Mouse (Mus musculus): ENCODE measurements around the gene Nup214.

Gene Nup214

DNA sequence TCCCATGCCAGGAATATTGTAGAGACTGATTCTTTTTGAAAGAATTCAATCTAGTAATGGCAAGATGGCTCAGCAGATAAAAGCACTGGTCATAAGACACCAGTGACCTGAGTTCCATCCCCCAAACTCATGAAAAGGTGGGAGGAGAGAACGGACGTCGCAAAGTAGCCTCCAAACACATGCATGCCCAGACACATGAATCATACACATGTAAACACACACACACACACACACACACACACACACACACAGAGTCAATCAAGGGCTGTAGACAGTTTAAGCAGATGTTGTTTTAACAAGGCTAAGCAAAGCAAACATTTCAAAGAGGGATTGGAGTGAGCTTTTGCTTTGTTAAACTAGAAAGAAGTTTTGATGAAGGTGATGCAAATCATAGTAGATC is 10.0 kb upstream of the Nup214 start:
- no peak for DNase-seq

DNA sequence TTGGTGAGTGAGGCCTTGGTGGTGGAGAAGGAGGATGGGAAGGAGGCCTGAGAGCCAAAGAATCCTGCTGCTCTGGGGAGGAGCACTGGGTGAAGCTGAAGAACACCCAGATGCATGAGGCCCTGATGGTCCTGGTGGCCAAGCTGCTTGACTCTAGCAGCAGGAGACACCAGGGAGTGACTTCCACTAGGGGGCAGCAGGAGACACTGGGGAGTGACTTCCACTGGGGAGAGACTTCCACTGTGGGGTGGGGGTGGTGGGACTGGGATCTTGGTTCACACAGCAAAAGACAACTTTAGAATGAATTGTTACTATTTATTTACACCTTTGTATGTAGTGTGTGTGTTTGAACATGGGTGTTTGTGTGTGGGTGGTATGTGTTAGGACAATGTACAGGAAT is 9.1 kb upstream of the Nup214 start:
- peak; percentile 88 for DNase-seq

DNA sequence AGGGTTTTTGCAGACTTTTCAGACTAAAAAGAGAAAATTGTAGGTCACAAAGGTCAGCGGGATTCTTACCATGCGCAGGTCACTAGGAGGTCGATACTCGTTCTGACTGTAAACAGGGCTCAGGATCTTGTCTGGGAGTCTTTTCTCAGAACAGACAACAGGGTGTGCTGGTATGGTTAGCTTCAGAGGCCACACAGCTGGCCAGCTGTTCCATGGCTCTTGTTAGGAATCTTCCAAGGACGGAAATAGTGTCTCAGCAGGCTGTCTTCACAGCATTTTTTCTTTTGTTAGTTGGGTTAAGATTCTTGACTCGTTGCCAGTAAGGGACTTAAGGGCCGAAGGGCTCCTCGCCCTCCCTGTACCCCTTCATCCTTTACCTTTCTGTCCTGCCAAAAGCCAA is 7.4 kb upstream of the Nup214 start:
- DNase-seq: no peak

DNA sequence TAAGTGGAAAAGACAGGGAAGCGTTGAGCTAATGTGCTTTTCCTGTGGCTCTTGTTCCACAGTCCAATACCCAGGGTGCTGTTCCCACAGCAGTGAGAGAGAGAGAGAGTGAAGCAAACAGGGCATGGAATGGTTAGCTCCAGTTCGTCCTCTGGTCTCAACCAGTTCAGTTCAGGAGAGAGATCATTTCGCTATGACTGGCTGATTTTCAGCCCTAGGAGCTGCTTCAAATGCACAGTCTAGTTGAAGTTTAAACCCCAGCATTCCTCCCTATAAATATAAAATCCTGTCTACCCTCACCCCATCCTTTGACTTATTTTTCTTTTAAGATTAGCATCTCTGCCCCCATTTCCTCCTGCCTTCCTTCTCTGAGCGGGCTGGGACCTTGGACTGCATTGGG is 1.6 kb upstream of the Nup214 start:
- no peak for DNase-seq

DNA sequence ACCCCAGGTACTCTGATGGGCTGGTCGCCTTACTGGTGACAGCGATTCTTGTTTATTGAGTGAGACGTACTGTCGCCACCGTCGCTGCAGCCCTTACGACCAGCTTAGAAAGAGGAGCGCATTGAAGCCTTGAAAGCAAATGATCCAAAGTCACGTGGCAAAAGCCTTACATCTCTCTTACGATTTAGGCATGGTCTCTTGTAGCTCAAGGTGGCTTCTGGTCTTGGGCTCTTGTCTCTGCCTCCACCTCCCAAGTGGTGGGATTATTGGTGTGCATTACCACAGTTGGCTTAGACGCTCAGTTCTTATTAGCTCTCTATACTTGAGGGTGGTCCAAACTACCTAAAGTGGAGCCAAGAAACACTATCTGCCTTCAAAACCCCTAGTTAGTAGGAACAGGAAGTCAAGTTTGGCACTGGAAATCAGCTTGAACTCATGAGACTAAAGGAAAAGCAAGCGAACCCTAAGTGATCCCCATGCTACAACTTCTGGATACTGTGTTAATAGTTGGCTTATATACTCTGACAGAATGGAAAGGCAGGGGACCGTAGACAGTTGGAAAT is 654 bp downstream of the Nup214 start:
- DNase-seq: no peak

DNA sequence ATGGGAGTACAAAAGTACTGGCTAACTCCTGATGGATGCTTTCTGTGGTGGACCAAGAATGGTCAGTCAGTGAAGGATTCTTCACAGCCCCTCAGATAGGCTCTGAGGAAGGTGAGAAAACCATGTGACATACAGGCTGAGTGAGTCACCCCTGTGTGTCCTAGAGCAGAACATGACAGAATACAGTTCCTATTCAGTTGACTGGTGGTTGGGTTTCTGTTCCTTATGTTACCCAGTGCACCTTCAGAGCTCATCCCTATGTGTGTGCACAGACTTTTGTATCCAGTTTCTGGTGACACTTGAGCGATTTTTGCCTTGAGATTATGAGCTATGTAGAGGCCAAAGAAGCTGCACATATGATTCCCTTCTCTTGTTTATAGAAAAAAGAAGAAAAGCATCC is 13.5 kb downstream of the Nup214 start:
- no peak for DNase-seq

DNA sequence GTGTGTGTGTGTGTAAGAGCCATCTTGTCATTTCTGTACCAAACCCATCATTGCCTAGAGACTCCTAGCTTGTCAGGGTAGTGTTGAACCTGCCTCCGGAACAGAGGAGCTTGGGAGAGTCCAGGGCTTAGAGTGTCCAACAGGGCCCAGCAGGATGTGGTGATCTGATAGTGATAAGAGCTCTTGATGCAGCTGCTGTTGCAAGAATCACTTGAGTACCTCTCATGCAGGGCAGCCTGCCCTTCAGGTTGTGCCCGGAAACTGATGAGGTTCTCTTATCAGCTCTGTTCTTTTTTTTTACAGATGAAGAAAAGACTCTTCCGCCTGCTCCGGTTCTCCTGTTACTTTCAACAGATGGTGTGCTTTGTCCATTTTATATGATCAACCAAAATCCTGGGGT is 16.7 kb downstream of the Nup214 start:
- no peak for DNase-seq

DNA sequence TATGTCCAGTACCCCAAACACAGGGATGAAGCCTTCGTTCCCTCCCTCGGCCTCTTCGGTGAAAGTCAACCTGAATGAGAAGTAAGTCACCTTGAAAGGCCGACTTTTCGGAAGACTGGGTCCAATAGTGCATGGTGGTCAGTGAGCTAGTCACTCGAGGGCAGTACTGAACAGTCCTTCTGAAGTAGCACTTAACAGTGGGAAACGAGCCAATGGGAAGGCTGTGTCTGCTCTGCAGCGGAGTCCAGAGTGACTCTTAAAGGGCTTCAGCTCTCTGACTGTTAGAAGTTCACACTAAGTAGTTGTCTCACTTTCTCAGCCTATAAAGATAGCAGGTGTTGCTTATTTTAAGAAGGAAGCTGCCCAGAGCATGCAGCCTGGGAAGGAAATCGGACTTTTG is 20.7 kb downstream of the Nup214 start:
- no peak for DNase-seq

DNA sequence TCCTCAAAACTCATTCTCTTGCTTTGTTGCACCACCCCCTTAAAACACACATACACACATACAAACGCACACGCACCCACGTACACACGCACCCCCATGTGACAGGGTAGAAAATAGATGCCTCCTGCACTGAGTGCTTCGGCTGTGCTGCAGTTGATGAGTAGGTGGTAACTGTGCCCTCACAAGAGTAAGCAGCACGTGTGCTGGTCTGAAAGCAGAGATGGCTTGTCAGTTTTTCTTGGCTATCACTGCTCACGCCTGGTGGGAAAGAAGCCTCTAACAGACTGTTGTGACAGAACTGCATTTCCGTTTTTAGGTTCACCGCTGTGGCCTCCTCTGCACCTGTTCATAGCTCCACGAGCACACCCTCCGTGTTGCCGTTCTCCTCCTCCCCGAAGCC is 21.8 kb downstream of the Nup214 start:
- DNase-seq: no peak

DNA sequence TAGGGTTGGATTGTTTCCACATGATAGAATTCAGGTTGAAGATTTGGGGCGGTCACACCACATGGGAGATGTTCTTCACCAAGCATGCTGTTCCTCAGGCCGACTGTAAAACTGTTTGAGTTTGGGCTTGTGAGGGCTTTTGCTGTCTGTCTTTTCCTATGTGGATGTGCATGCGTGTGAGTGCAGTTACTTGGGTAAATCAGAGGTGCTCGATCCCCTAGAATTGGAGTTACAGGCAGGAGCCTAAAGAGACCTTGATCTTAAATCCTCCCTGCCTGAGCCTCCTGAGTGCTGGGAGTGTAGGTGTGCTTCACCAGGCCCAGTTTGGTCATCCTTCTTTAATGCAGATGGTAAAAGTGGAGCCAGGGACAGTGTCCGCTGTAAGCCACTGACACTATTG is 23.3 kb downstream of the Nup214 start:
- DNase-seq: no peak

DNA sequence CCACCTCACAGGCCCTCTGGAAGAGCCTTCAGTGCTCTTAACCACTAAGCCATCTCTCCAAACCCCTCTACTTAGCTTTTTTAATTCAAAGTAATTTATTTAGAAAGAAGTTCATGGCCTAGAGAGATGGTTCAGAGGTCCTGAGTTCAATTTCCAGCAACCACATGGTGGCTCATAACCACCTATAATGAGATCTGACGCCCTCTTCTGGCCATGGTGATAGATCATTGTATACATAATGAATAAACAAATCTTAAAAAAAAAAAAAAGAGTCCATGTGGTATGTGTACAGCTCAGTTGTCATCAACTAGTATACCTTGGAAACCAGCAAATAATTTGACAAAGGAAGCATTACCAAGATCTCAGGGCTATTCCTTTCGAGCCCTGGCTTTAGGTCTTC is 24.2 kb downstream of the Nup214 start:
- peak; percentile 70 for DNase-seq

DNA sequence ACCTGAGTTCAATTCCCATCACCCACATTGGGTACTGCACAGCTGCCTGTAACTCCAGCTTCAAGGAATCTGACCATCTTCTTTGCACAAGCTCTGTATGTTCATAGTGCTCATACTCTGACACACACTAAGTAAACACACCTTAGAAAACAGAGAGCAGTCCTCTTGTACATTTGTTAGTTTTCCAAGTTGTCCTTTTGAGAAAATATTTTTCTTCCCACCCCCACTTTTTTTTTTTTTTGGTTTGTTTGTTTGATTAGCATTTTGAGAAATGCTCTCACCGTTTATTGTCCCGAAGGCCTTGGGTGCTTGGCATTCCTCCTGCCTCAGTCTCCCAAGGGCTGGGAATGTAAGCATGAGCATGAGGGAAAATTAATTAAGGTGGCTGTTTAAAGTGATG is 34.1 kb downstream of the Nup214 start:
- no peak for DNase-seq

DNA sequence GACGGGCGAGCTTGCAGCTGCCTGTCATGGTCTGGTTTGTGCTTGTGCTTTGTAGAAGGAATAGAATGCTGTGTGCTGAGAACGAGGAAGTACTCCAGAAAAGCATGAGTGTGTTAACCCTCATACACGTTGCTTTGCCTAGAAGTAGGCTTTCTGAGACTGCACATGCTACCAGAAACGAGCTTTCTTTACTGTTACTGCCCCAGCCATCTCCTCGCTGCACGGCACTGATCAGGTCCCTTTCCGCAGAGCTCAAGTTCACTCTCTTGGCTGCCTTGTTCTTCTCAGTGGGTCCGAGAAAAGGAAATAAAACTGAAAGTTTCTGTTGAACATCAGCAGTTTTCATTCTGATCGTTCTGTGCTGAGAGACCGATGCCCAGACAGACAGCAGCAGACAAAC is 34.5 kb downstream of the Nup214 start:
- no peak for DNase-seq

DNA sequence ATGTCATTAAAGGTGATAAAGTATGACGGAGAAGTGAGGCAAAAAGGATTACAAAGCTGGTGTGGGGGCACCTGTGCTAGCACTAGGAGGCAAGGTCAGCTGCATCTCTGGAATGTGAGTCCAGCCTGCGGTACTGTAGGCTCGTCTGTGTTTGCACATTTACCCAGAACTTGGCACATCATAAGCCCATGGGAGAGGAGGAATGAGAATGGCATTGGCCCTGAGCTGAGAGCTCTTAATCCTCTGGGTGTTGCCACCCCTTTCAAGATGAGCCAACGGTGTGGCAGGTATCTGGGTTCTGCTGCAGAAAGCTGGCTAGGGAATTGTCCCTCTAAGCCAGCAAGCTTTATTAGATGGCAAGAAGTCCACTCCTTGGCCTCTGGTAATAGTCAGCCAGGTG is 45.5 kb downstream of the Nup214 start:
- DNase-seq: no peak

DNA sequence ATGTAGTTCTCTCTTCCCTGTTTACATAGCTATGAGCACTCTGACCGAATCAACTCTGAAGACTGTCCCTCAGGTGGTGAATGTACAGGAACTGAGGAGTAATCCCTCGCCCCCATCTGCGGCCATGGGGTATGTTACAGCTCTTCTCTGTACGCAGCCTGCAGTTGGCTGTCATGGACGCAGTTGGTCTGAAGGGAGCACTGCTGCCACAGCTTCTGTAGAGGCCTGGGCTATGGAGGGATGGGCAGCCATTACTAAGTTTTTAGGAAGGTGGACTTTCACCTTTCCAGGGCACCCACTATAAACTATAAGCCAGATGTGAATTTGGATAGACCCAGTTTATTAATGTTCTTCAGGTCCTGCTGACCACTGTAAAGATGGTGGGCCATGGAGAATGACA is 46.0 kb downstream of the Nup214 start:
- DNase-seq: no peak

DNA sequence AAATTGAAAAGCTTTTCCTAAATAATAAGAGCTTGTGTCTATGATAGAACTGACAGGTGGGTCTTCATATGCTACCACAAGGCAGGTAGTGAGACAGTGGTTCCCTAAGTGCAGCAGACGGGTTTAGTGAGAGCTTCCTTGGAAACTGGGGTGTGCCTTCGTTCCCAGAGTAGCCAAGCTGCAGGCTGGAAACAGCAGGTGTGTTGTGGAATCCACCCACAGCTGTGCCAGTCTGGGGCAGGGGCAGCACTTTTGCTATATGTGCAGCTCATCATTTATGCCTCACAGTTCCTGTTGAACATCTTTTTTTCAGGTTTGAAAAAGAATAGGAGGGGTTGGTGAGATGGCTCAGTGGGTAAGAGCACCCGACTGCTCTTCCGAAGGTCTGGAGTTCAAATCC is 50.1 kb downstream of the Nup214 start:
- no peak for DNase-seq

DNA sequence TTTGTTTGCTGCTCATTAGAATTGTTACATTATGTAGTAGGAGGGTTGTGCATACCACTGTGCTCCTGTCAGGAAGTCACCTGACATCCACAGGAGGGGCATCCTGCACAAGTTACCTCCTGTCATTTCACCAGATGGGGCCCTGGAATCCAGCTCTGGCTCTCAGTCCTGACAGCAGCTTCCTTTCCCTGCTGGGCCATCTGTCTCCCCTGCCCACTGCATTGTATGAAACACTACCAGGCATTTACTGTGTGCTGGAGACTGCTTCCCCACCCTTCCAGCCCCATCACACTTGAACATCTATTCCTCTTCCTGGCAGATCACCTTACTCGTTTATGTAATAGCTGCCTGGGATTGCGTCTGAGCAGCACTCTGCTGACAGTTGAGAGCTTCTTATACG is 55.4 kb downstream of the Nup214 start:
- no peak for DNase-seq

DNA sequence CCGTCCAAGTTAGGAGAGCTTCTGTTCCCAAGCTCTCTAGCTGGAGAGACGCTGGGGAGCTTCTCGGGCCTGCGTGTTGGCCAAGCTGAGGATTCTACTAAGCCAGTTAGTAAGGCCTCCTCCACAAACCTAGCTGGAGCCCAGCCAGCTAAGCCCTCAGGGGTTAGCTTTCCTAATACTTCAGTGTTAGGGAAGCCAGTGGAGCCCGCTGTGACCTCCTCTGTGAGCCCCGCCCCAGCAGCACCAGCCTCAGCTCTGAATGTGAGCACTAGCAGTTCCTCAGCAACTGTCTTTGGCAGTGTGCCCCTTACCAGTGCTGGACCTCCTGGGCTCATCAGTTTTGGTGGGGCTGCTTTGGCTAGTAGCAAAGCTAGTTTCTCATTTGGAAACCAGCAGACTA is 59.2 kb downstream of the Nup214 start:
- DNase-seq: peak; percentile 54

DNA sequence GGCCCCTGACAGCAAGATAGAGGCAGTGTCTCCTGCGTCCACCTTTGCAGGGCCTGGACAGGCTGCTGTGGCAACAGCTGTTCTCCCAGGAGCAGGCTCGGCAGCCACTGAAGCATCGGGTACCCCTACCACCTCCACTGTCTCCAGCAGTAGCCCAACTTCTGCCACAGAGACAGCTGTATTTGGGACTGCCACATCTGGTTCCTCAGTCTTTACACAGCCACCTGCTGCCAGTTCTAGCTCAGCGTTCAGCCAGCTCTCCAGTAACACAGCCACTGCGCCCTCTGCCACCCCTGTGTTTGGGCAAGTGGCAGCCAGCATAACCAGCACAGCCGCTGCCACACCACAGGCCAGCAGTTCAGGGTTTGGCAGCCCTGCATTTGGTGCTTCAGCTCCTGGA is 60.0 kb downstream of the Nup214 start:
- peak; percentile 80 for DNase-seq

DNA sequence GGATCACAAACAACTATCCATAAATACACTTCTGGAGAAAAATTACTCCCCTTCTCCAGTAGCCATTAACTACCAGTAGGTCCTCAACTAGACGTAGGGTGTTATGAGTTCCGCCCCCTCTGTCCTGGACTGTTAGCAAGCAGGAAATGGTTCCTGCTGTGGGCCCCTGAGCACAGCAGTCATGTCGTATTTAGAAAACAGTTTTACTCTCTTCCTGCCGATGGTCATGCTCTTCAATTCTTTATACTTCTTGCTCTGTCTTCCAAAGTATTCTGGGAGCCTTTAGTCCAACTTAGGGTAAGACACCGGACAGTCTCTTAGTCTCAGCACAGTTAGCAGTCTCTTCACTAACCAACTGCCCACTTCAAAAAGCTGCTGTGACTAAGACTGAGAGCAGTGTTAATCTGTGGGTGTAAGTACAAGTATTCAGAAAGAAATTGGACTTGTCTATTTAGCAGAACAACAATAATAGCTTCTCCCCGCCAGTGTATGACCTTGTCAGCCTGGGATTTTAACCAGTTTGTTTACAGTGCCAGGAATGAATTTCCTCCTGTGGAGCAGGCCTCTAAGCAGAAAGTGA is 63.1 kb downstream of the Nup214 start:
- DNase-seq: peak; percentile 56

DNA sequence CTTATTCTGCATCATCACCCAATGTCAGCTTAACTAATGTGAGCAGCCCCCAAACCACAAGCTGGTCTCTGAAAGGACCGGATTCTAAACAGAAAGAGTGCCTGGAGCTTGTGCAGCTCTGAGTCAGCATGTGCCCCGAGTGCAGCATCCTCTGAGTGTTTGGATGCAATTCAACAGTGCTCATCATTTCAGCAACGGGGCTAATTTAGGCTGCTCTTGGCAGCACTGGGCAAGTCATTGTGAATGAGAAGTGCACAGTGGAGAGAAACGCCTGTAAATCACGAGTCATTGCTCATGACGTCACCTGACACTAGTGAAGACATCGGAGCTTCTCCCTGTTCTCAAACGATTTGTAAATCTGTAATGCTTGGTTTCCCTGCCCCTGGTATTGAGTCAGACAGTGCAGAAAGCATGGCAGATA is 64.4 kb downstream of the Nup214 start:
- peak; percentile 52 for DNase-seq

DNA sequence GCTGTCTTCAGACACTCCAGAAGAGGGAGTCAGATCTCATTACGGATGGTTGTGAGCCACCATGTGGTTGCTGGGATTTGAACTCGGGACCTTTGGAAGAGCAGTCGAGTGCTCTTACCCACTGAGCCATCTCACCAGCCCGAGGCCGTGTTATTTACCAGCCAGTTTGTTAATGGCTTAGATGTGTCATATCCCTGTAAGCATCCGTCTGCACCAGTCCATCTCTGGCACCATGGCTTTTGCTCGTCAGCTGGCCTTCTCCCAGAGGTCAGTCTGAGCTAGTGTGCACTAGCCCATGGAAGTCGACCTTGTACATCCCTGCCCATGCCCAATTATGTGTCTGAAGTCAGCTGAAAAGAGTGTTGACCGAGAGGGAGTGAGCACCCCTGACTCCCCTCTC is 66.4 kb downstream of the Nup214 start:
- peak; percentile 11 for DNase-seq

DNA sequence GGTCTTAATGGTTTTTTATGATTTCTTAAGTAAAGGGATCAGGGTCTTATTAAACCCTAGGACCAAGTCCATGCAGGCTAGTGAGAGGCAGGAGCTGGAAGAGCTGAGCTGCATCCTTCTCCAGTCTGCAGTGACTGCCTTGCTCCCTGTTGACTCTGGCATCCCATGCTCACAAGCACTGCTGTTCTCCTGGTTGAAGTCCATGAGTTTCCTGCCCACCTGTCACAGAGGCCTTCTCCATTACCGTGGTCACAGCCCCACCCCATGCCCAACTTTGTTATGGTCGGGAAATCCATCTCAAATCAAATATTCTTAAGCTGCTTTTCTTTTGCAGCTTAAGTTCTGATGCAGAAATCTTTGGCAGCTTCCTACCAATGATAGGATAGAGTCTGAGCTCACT is 66.9 kb downstream of the Nup214 start:
- peak; percentile 20 for DNase-seq

DNA sequence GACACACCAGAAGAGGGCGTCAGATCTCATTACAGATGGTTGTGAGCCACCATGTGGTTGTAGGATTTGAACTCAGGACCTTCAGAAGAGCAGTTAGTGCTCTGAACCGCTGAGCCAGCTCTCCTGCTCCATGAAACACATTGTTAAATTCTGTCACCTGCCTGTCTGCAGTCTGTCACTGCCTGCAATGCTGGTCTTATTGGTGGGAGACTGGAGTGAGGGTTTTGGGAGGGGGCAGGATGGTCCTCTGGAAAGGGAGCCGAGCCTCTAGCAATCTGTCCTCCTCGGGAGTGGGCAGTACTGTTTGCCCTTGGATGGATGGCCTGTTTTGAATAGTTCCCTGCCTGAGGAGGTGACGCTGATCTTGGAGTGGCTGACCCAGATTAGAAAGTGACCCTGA is 69.6 kb downstream of the Nup214 start:
- DNase-seq: peak; percentile 15

DNA sequence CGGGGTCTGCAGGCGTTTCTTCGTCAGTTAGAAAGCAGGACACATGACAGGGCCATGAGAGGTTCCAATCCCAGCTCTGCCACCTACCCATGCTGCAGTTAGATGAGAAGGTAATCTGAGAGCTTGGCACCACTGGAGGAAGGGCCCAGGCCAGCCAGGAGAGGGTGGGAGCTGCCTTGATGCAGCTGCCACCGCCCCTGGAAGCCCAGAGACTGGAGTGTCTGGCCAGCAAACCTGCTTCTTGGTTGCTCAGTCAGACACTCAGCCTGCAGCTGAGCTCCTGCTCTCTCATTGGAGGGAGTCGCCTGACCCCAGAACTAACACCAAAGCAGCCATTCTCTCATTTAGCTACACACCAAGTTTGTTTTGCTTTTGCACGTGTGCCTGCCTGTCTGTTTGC is 71.1 kb downstream of the Nup214 start:
- peak; percentile 66 for DNase-seq

DNA sequence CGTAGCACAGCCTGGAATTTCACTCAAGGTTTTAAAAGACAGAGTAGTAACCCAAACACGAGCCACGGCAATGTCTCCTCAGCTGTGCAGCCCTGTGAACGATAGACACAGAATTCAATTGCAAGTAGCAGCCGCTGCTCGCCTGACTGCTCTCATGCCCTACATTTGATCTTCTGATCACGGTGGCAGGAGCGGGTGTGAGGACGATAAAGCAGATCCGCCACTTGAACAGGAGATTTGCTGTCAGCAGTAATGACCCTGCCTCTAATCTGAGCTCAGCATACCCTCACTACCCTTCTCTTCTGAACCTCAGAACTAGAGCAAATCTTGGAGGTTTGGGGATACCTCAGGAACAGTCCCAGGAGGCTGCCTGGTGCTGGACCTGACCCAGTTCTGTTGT is 71.8 kb downstream of the Nup214 start:
- peak; percentile 74 for DNase-seq
